Mouse (Mus musculus) brain, embryonic 14.5 days (tissue): Measurements from ENCODE around the gene Cyp2w1. TPM values are rescaled to one million over a fixed set of nuclear protein-coding genes. Genes with fewer than 3 reads are reported as not detected.

Source experiments
- DNase-seq: peaks from one replicate; pipeline ENCODE4 v3.0.0-alpha.2; 2011; ENCODE audit warnings: low read depth
- CTCF ChIP-seq: fragments of 200-500 bp; IDR thresholded peaks from 2 replicates; pipeline ENCODE4 v1.5.1; 2012; ENCODE audit warnings: inconsistent platforms, mild to moderate bottlenecking, moderate library complexity, borderline replicate concordance; ENCODE audit not compliant: insufficient read depth, insufficient read length; ENCODE audit errors: extremely low read depth
- POLR2A ChIP-seq: fragments of 200-500 bp; IDR thresholded peaks from 2 replicates; pipeline ENCODE4 v1.6.1; 2012; ENCODE audit warnings: mild to moderate bottlenecking, inconsistent platforms, borderline replicate concordance; ENCODE audit not compliant: poor library complexity, insufficient read depth, insufficient read length, severe bottlenecking; ENCODE audit errors: extremely low read depth
- polyA plus RNA-seq: library from polyadenylated mRNA; depleted of rRNA; stranded (reverse); fragments of >200 nt; gene quantifications from 2 replicates; pipeline ENCODE4 v1.2.3, GENCODE M21; 2012

The Cyp2w1 gene
- polyA plus RNA-seq, 1 experiment: 1.7 TPM

DNA sequence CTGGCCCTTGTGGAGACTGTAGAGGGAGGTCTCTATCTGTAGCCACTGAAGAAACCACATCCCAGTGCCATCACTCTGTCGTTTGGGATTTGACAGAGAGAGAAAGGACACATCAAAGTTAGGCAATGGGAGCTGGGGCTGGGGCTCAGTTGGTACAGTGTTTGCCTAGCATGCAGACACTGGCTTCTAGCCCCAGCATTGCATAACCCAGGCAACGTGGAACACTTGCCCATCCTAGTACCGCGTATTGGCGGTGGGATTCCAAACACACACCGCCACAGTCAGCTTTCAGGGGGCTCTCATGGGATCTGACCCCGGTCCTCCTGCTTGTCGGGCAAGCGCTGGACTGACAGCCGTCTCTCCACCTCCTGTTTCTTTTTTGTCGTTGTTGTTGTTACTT is 14.1 kb downstream of the Cyp2w1 start:
- TF ChIP-seq POLR2A (no peak), CTCF (no peak)
- peak; percentile 31 for DNase-seq

DNA sequence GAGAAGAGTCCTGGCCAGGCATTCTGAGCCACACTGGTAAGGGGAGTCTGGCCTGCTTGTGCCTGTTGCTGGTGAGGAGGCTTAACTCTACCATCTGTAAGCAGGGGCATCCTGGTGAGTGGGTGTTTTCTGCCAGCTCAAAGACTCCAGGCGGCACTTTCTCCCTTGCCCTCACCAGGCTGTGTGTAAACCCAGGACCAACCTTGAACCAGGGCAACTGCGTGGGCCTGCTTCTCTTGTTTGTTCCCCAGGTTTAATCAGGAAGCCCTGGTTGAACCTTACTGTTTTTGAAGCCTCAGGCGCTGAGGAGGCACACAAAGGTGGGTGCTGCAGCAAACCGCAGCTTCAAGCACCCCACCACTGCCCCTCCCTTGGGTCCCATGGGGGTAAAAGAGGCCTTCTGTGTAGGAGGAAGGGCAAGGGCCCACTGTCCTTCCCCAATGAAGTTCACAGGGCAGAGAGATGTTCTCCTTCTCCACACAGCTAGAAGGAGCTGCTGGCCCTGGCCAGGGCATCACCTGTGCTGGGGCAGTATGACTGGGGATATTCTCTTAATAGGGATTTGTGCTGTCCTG is 15.6 kb downstream of the Cyp2w1 start:
- TF ChIP-seq POLR2A (no peak), CTCF (no peak)
- DNase-seq: no peak

DNA sequence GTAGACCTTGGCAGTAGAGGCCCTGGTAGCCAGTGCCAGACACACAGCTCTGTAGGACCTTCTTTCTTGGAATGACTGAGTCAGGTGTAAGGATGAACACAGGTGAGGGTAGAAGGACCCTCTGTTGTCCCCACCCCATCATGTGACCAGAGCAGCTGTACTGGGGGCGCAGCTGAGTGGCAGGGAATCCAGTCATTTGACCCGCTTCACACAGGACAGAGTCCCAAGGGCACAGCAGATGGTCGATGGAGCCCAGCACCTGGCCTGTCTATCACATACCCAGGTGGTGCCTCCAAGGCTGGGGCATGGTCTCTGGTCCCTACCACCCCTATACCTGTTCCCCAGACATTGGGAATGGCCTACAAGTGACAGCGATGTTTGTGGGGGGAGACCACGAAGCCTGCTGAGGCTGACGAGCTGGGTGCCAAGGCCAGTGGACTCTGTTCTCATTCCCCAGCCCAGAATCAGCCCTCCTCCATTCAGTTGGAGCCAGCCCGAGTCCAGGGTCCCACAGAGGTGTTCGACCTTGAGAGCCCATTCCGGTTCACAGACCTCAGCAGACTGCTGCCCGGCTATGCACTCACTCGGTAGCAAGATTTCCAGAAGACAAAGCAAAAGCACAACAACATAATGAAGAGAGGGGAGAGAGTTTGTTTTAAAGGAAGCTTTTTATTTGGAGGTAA is 16.4 kb downstream of the Cyp2w1 start:
- DNase-seq: no peak
- no peak for TF ChIP-seq POLR2A
- TF ChIP-seq CTCF: no peak

DNA sequence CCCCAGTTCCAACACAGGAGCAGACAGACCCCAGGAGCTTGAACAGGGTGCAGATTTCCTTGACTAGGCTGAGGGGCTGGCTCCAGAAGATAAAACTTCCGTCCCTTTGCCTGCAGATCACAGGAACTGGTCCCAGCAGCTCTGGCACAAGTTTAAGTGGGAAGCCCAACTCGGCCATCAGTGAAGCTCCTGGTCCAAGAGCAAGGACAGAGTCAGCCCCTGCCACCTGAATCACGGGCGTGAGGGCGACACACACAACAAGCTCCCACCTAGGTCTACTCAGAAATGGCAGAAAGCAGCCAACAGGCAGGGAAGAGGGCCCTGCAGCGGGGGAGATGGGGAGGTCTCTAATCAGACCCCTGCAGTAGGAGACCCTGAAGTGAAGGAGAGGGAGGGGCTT is 17.9 kb downstream of the Cyp2w1 start:
- DNase-seq: no peak

DNA sequence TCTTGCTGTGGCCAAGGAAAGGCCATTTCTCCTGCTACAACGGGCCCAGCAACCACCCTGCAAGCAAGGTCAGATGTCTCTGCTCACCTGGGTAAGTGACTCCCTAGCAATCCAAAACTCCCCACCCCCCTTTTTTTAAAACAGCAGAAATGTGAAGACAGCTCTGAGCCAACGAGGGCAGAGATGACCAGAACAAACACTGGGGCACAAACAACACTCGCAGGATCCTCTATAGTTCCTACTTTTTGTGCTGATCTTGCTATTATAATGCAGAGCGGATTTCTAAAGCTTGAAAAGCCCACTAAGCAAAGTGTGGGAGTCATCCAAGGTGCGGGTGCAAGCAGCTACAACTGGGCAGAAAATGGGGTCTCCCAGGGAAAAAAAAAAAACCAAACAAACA is 18.7 kb downstream of the Cyp2w1 start:
- TF ChIP-seq CTCF (no peak), POLR2A (no peak)
- no peak for DNase-seq

More for the DNA sequence above, 17.9 kb downstream of the Cyp2w1 start:
- TF ChIP-seq CTCF: no peak
- TF ChIP-seq POLR2A: no peak

DNA sequence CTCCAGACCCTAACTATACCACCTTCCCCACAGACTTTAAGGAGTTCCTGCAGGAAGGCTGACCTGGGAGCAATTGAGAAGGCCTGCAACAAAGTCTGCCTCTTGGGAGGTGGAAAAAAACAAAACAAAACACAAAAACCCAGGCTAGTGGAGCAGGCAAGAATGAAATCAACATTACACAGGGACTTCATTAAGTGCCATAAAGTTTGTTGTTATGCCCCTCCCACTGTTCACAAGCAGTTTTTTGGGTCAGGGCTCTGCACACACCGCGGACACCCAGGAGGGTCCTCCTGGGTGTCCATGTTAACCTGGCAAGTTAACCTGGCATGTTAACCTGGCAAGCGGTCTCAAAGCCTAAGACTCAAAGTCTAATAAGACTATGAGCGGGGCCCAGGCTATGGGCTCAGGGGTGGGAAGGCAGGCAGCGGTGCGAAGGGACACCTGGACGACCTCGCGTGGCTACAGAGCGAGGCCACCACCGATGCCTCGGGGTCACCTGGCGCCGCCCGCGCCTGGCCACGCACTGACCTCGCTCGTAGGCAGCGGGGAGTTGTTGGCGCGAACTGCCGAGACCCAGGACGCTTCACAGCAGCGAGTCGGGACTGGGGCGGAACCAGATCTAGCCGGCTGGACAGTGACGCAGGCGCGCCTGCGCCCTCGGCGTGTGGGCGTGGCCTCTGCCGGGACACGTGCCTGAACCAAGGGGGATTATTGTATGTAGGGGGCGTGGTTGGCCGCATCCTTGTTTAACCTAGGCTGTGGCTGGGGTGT is 19.4 kb downstream of the Cyp2w1 start:
- TF ChIP-seq POLR2A (peak; percentile 85), CTCF (no peak)
- peak; percentile 96 for DNase-seq

DNA sequence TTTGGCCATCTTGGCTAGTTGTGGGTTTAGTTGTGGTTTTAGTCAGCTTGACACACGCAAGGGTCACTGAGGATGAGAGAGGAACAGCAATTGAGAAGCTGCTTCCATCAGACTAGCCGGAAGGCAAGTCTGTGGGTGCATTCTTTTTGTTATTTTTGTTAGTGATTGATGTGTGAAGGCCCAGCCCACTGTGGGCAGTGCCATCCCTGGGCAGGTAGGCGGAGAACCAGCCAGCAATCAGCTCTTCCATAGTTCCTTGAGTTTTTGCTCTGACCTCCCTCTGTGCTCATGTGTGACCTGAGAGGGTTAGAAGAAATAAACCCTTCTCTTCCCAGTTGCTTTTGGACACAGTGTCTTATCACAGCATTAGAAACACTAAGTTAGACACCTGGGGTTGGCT is 20.7 kb downstream of the Cyp2w1 start:
- TF ChIP-seq POLR2A (no peak), CTCF (no peak)
- no peak for DNase-seq

DNA sequence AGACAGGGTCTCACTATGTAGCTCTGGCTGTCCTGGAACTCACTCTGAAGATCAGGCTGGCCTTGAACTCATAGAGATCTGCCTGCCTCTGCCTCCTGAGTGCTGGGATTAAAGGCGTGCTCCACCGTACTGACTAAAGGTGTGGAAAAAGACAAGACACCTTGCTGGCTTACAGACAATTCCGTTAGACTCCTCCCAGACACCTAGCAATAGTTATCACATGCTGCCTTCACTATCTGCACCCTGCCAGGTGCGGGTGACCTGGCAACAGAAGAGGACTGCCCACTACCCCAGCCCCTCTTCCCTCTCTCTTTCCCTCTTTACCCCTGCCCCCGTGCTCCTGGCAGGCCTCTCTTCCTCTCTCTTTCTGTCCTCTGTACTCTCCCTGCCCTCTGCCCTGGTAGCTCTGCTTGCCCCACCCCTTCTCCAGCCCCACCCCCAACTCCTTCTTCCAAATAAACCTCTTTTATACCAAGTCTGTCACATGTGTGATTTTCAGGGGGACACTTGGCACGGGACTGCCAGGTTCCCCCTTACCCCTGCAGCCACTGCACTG is 21.6 kb downstream of the Cyp2w1 start:
- no peak for DNase-seq
- no peak for TF ChIP-seq POLR2A
- no peak for TF ChIP-seq CTCF

DNA sequence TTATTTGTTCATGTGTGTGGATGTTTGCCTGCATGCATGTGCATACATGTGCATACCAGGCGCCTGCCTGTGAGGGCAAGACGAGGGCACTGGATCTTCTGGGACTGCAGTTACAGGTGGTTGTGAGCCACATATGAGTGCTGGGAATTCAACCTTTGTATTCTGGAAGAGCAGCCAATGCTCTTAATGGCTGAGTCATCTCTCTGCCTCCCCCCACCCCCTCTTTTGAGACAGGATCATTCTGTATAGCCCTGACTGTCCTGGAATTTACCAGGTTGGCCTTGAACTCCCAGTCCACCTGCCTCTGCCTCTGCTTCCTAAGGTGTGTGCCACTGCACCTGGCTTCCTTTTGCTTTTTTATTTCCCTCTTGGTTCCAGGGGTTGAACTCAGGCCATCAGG is 22.4 kb downstream of the Cyp2w1 start:
- no peak for DNase-seq
- no peak for TF ChIP-seq CTCF
- TF ChIP-seq POLR2A: no peak

DNA sequence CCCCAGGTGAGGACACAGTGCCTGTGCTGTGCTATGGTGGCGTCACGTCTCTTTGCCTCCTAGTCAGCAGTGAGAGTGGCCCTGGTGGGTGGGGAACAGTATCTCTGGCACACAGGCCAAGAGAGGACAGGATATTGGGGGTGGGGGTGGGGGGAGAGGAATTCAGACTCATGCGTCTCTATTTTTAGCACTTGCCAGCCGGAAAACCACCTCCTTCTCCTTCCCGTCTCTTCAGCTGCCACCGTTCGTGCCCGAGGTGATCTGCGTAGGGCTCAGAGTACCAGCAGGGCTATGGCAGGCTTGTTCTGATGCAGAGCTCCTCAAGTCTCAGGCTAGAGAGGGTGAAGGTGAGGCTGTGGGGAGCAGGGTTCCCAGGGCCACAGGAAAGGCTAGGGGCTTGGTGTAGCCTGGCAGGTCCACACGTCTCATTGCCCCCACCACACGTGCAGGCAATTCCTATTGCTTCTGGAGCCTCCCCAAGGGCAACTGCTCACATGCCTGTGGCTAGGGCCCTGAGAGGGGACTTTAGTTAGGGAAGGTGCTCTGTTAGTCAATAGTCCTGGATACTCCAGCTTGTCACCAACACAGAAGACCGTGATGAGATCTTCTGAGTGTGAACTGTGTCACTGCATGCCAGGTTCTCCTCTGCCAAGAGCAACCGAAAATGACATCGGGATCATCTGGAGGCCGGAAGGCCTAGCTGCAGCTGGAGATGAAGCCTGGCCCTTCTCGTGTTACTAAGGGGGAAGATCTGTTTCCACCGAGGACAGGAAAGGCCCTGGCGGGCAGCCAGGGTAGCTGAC is 25.3 kb downstream of the Cyp2w1 start, which contains the start of gene Gpr146:
Gene Gpr146, plus strand, starts transcription at position 230 of the 803 bp plus-strand sequence.
- DNase-seq: no peak
- TF ChIP-seq CTCF (no peak), POLR2A (no peak)

DNA sequence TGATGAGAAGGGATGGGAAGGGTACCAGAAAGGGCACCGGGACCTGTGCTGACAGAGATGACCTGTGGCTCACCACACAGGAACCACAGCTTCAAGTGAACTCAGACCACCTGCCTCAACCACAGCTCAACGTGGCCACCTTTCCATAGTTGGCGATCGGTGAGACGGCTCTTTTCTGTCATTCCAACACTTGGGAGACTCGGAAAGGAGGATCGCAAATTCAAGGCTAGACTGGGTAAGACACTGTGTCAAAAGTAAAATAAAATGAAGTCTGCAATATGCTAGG is 25.8 kb downstream of the Cyp2w1 start:
- DNase-seq: no peak
- no peak for TF ChIP-seq POLR2A
- TF ChIP-seq CTCF: no peak
